Mouse (Mus musculus): Measurements from ENCODE around the gene Pot1a.

GRCm38 (mm10) chr6:25726560-25726959, 82.5 kb downstream of the Pot1a start:
- TF ChIP-seq CTCF (IDR thresholded peaks at IDR 0.05; ENCODE audit: extremely low read depth, insufficient read depth, low read length) (no peak), POLR2A (IDR thresholded peaks at IDR 0.05; ENCODE audit: extremely low read depth, insufficient read depth, low read length) (no peak)
